Mouse (Mus musculus): ENCODE measurements around the gene Met. TPM values are rescaled to one million over a fixed set of nuclear protein-coding genes. Genes with fewer than 3 reads are reported as not detected.
A peak's percentile ranks its signal among the peaks of the same experiment; 100 is the strongest.

The Met gene
- total and polyA plus RNA-seq, 2 experiments from 2014 or later = 0.46 to 3.2 TPM

DNA sequence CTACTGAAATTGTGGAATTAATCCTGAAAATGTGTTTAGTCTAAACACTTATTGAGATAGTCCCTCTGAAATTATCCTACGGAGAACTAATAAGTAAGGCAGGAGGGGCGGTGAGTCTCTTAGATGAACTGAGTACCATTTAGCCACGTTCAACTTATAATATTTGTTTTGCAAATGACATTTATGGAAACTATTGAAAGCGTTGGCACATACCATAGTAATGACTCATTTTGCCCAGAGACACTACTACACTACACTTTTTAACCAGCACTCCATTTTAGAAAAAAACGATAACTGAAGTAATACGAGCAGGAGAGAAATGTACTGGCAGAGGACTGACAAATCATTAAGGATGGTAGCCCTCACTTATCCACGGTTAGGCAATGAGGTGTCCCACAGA lies 92.1 kb downstream of the Met start:
- WGBS = 89% methylated on average over 7 of the region's 7 CpGs
- H3K9ac ChIP-seq (replicated peaks; ENCODE audit: low read length, poor library complexity, severe bottlenecking) = no peak overlapping the region

DNA sequence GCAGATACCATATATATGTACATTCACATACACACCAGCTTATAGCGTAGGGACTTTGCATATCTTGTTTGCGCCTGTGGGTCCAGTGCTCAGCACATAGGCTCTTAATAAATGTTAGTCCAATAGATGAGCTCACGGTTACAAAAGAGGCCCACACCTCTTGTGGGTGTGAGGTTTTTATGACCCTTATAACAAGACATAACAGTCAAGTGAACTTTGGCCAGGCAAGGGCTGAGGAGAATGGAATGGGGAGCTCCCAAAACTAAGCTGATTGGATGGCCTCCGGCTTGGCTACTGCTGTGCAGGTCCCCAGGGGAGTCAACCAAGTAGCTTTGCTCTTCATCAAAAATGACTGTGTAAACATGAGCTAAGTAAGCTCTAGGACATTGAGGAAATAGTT lies 96.1 kb downstream of the Met start:
- Histone ChIP-seq H3K4me1 (ENCODE audit: insufficient read depth, low read length) (no peaks in the 10 kb centered on the region), H3K4me2 (ENCODE audit: low read depth, low read length, poor library complexity, severe bottlenecking) (no peak overlapping the region), H3K9me3 (ENCODE audit: low read length) (no peaks in the 10 kb centered on the region), H3K4me3 (ENCODE audit: low read depth, low read length) (no peak overlapping the region), H3K36me3 (ENCODE audit: insufficient read depth, low read length) (no peaks in the 10 kb centered on the region), H3K27me3 (ENCODE audit: insufficient read depth, low read length) (no peaks in the 10 kb centered on the region), H3K27ac (ENCODE audit: low read depth, low read length) (no peak overlapping the region), H3K9ac (replicated peaks; ENCODE audit: low read length, poor library complexity, severe bottlenecking) (no peak overlapping the region)
- ATAC-seq (ENCODE audit: low FRiP score) = no peak
- DNase-seq (ENCODE audit: low spot score) = no peak
- WGBS = 87% methylated on average over 4 of the region's 4 CpGs
- TF ChIP-seq CTCF (IDR thresholded peaks at IDR 0.05) = no peak

More for the DNA sequence above, 92.1 kb downstream of the Met start:
- no peak for ATAC-seq (ENCODE audit: low FRiP score)
- no peaks in the 10 kb centered on the region for H3K9me3 ChIP-seq (ENCODE audit: low read length)
- no peak overlapping the region for H3K4me3 ChIP-seq (ENCODE audit: low read depth, low read length)
- no peak for DNase-seq (ENCODE audit: low spot score)
- no peak overlapping the region for H3K4me2 ChIP-seq (ENCODE audit: low read depth, low read length, poor library complexity, severe bottlenecking)
- H3K27ac ChIP-seq (ENCODE audit: low read depth, low read length) = no peak overlapping the region
- H3K27me3 ChIP-seq (ENCODE audit: insufficient read depth, low read length) = no peaks in the 10 kb centered on the region
- no peaks in the 10 kb centered on the region for H3K36me3 ChIP-seq (ENCODE audit: insufficient read depth, low read length)
- no peak for TF ChIP-seq CTCF (IDR thresholded peaks at IDR 0.05)
- H3K4me1 ChIP-seq (ENCODE audit: insufficient read depth, low read length) = no peaks in the 10 kb centered on the region

DNA sequence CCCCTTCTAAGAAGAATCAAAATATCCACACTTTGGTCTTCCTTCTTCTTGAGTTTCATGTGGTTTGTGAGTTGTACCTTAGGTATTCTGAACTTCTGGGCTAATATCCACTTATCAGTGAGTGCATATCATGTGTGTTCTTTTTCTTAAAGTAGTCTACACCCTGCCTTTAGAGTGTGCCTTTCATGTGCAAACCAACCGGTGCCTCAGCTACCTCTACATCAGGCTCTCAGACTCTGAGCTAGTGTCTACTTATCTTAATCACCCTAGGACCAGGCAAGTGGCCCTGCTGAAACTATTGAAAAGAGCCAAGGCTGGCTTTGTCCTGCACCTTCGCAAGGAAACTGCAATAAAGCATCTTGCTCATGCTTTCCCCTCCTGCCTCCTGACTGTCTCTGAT lies 97.7 kb downstream of the Met start:
- H3K4me3 ChIP-seq (ENCODE audit: low read depth, low read length) = no peak overlapping the region
- 32% methylated on average over 2 of the region's 2 CpGs for WGBS
- no peaks in the 10 kb centered on the region for H3K36me3 ChIP-seq (ENCODE audit: insufficient read depth, low read length)
- no peaks in the 10 kb centered on the region for H3K4me1 ChIP-seq (ENCODE audit: insufficient read depth, low read length)
- no peak overlapping the region for H3K4me2 ChIP-seq (ENCODE audit: low read depth, low read length, poor library complexity, severe bottlenecking)
- DNase-seq (ENCODE audit: low spot score) (no peak), ATAC-seq (ENCODE audit: low FRiP score) (no peak)
- H3K27ac ChIP-seq (ENCODE audit: low read depth, low read length) = no peak overlapping the region
- no peaks in the 10 kb centered on the region for H3K9me3 ChIP-seq (ENCODE audit: low read length)
- no peaks in the 10 kb centered on the region for H3K27me3 ChIP-seq (ENCODE audit: insufficient read depth, low read length)
- H3K9ac ChIP-seq (replicated peaks; ENCODE audit: low read length, poor library complexity, severe bottlenecking) = no peak overlapping the region
- TF ChIP-seq CTCF (IDR thresholded peaks at IDR 0.05) = no peak

DNA sequence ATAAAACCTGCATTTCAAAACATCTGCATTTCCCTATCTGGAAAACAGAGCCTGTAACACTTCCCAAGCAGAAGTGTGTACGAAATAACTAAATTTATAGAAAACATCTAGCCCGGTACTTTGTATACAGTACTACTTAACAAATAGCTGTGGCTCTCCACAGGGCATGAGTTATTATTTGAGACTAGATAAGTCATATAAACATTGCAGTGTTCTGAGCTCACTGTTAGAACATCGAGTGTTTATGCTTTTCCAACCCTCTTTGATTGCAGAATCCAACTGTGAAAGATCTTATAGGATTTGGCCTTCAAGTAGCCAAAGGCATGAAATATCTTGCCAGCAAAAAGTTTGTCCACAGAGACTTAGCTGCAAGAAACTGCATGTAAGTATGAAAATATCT lies 98.3 kb downstream of the Met start:
- H3K4me3 ChIP-seq (ENCODE audit: low read depth, low read length) = no peak overlapping the region
- no peak for TF ChIP-seq CTCF (IDR thresholded peaks at IDR 0.05)
- ATAC-seq (ENCODE audit: low FRiP score) (no peak), DNase-seq (ENCODE audit: low spot score) (no peak)
- no peaks in the 10 kb centered on the region for H3K36me3 ChIP-seq (ENCODE audit: insufficient read depth, low read length)
- no peak overlapping the region for H3K27ac ChIP-seq (ENCODE audit: low read depth, low read length)
- 45% methylated on average over 3 of the region's 3 CpGs for WGBS
- no peak overlapping the region for H3K4me2 ChIP-seq (ENCODE audit: low read depth, low read length, poor library complexity, severe bottlenecking)
- no peaks in the 10 kb centered on the region for H3K4me1 ChIP-seq (ENCODE audit: insufficient read depth, low read length)
- H3K9me3 ChIP-seq (ENCODE audit: low read length) = no peaks in the 10 kb centered on the region
- no peaks in the 10 kb centered on the region for H3K27me3 ChIP-seq (ENCODE audit: insufficient read depth, low read length)
- no peak overlapping the region for H3K9ac ChIP-seq (replicated peaks; ENCODE audit: low read length, poor library complexity, severe bottlenecking)

DNA sequence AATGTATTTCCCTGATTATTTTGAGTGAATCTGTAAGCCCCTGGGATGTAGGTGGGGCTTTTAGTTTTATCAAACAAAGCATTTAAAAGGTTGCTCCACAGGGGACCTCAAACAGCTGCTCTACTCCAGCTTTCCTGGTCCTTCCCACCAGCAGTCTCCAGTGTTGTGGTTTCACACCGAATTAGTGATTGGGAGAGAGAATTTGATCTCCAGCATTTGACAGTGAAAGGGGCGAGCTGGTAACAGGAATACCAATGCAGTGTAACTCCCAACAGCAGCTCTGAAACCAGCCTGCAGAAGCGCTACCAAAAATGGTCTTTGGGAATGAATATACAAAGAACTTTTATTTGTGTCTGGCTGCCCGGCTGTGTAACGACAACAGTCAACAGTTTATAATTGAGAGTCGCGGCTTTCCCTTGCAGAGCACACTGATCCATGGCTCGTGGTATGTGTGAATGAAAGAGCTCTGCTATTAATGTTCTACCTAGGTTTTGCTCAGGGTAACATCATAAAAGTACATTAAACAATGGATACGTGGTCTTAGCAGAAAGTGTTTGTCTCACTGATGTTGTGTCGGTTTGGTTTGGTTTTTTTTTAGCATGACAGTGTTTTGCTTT lies 99.0 kb downstream of the Met start:
- Histone ChIP-seq H3K27ac (ENCODE audit: low read depth, low read length) (no peak overlapping the region), H3K9ac (replicated peaks; ENCODE audit: low read length, poor library complexity, severe bottlenecking) (no peak overlapping the region), H3K36me3 (ENCODE audit: insufficient read depth, low read length) (no peaks in the 10 kb centered on the region), H3K9me3 (ENCODE audit: low read length) (no peaks in the 10 kb centered on the region), H3K4me1 (ENCODE audit: insufficient read depth, low read length) (no peaks in the 10 kb centered on the region), H3K4me2 (ENCODE audit: low read depth, low read length, poor library complexity, severe bottlenecking) (no peak overlapping the region; the same call in 1 of the 2 replicates), H3K4me3 (ENCODE audit: low read depth, low read length) (no peak overlapping the region), H3K27me3 (ENCODE audit: insufficient read depth, low read length) (no peaks in the 10 kb centered on the region)
- no peak for TF ChIP-seq CTCF (IDR thresholded peaks at IDR 0.05)
- ATAC-seq (ENCODE audit: low FRiP score) (no peak), DNase-seq (ENCODE audit: low spot score) (peak; percentile 40)
- 11% methylated on average over 10 of the region's 10 CpGs for WGBS

DNA sequence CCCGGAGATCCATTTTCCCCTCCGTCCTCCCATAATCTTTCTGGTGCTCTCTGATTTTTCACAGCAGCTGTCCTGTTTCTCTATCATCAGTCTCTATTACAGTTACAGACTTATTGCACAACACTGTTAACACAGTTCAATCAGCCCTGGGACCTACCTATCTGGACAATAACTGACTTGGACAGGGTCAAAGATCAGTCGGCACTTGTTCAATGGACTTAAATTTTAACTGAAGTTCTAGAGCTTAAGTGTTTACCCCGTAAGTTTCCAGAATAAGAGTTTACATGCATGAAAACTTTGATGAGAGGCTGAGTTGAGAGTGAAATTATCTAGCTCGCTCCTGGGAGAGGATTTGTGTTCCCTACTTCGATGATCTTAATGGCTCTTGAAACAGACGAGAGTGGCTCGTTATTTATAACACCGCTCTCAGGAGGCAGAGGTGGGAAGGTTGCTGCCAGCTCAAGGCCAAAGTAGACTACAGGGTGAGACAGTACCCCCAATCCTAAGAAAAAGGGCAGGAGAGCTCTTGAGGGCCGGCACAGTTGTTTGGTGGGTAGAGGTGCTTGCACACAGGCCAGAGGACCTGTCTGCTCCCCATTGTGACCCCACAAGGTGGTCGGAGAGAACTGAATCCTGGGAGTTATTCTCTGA lies 105.2 kb downstream of the Met start:
- TF ChIP-seq CTCF (IDR thresholded peaks at IDR 0.05) = no peak
- no peaks in the 10 kb centered on the region for H3K36me3 ChIP-seq (ENCODE audit: insufficient read depth, low read length)
- no peak overlapping the region for H3K9ac ChIP-seq (replicated peaks; ENCODE audit: low read length, poor library complexity, severe bottlenecking)
- 94% methylated on average over 11 of the region's 11 CpGs for WGBS
- no peaks in the 10 kb centered on the region for H3K9me3 ChIP-seq (ENCODE audit: low read length)
- no peak overlapping the region for H3K4me2 ChIP-seq (ENCODE audit: low read depth, low read length, poor library complexity, severe bottlenecking)
- DNase-seq (ENCODE audit: low spot score) = no peak
- H3K4me3 ChIP-seq (ENCODE audit: low read depth, low read length) = no peak overlapping the region
- H3K4me1 ChIP-seq (ENCODE audit: insufficient read depth, low read length) = no peaks in the 10 kb centered on the region
- H3K27me3 ChIP-seq (ENCODE audit: insufficient read depth, low read length) = no peaks in the 10 kb centered on the region
- no peak overlapping the region for H3K27ac ChIP-seq (ENCODE audit: low read depth, low read length)
- no peak for ATAC-seq (ENCODE audit: low FRiP score)
